Mouse (Mus musculus): ENCODE results near the gene Glrb. TPM values are rescaled to one million over a fixed set of nuclear protein-coding genes. Genes with fewer than 3 reads are reported as not detected.

The Glrb gene
- polyA plus RNA-seq (2012; ENCODE audit: insufficient read depth, insufficient read length, low replicate concordance, missing spikeins), result 278 TPM in 1 of 2 replicates, not detected in the other

DNA sequence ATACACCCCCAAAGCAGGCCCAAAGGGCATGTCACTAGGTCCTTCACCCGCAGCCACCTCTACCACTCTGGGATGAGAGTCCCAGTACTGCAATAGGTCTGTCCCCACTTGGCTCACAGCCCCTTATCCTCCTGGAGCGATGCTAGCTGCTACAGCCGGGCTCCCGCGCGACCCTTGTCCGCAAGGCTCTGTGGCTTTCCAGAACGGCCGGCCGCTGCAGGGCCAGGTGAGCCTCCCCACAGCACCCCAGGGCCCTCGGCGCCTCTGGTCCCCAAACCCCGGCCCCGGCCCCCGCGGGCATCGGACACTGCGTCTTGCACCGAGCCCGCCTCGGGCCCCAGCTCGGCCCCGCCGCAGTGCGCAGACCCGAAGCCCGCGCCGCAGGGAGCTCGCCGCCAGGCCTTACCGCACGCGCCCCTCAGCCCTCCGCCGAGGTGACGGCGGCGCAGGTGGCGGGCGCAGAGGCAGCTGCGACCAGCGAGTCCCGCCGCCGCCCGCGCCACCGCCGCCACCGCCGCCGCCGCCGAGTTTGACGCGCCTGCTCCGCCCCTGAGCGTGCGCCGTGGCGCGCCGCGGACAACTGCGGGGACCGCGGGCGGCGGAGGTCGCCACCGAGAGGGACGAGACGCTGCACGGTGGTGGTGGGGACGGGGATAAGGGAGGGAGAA is at the start of gene Glrb:
Glrb (minus strand) TSS at position 550 of the 668 bp plus-strand sequence.
- Histone ChIP-seq H3K27ac (ENCODE audit: insufficient read depth, low read depth, low read length) (peak within 1 kb of the TSS; percentile 86), H3K4me3 (ENCODE audit: insufficient read depth, low read depth, low read length) (peak within 1 kb of the TSS; percentile 77), H3K4me1 (ENCODE audit: control insufficient read depth, insufficient read depth, low read length) (no peaks in the 10 kb centered on the region)
- under 1% methylated on average over 68 of the region's 76 CpGs for WGBS
- TF ChIP-seq CTCF (IDR thresholded peaks at IDR 0.05; ENCODE audit: insufficient read depth, low read depth, low read length) (no peak), POLR2A (IDR thresholded peaks at IDR 0.05; ENCODE audit: insufficient read depth, low read depth, low read length) (peak; percentile 88)

DNA sequence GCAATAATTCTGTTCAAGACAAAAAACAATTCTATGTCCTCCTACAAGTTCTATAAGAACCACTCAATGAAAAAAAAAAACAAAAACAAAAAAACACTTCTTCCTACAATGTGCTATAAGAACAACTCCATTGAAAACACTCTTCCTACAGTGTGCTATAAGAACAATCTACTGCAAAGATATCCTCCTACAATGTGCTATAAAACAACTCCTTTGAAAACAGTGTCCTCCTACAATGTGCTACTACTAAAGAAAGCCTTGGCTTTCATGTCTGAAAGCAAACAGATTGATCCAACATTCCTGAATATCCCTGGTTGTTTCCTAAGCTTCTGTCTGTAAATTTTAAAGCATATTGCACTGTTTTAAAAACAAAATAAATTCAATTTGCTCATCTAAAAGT is 46.5 kb upstream of the Glrb start:
- H3K4me1 ChIP-seq (ENCODE audit: control insufficient read depth, insufficient read depth, low read length), result no peaks in the 10 kb centered on the region
- TF ChIP-seq CTCF (IDR thresholded peaks at IDR 0.05; ENCODE audit: insufficient read depth, low read depth, low read length) (no peak), POLR2A (IDR thresholded peaks at IDR 0.05; ENCODE audit: insufficient read depth, low read depth, low read length) (no peak)
- H3K4me3 ChIP-seq (ENCODE audit: insufficient read depth, low read depth, low read length), result no peak overlapping the region
- no peak overlapping the region for H3K27ac ChIP-seq (ENCODE audit: insufficient read depth, low read depth, low read length)

DNA sequence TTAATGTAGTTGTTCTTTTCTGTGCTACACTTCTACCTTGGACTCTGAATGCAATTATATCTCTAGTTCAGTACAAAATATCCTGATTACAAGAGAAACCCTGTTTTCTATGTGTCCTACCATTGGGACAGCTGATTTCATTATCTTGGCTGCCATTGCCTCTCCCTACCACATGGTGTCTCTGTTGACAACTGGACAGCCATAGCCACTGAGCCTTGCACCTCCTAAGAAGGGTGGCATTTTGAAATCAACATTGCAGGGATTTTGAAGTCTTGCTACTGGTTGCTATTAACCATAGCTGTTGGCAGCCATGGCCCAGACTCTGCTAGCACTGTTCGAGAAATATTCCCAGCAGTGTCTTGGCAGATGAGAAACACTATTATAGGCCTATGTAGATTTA is 45.1 kb upstream of the Glrb start:
- H3K27ac ChIP-seq (ENCODE audit: insufficient read depth, low read depth, low read length), result no peak overlapping the region
- no peak overlapping the region for H3K4me3 ChIP-seq (ENCODE audit: insufficient read depth, low read depth, low read length)
- 38% methylated on average over 1 of the region's 1 CpGs for WGBS
- TF ChIP-seq POLR2A (IDR thresholded peaks at IDR 0.05; ENCODE audit: insufficient read depth, low read depth, low read length), result no peak
- no peak for TF ChIP-seq CTCF (IDR thresholded peaks at IDR 0.05; ENCODE audit: insufficient read depth, low read depth, low read length)
- no peaks in the 10 kb centered on the region for H3K4me1 ChIP-seq (ENCODE audit: control insufficient read depth, insufficient read depth, low read length)

DNA sequence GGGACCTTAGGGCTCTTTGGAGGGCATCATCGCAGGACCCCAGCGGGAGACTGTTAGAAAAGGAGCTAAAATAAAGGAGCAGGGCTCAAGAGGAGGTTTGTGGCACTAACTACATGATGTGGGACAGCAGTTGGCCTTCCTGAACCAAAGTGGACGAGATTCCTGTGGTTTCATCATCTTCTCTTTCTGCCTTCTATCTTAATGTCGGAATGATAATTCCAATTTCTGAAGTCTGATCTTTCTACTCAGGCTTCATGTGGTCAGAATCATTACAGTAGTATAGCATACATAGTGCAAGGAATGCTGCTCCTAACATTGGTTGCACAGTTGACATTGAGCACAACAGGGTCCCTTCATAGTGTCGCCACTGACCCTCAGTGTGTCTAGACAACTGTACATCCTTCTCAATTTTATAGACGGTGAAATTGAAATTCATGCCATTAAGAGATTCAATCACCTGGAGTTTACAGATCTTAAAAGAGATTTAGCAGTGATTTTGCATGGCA is 372 bp upstream of the Glrb start:
- TF ChIP-seq POLR2A (IDR thresholded peaks at IDR 0.05; ENCODE audit: insufficient read depth, low read depth, low read length) (no peak), CTCF (IDR thresholded peaks at IDR 0.05; ENCODE audit: insufficient read depth, low read depth, low read length) (no peak)
- WGBS, result 10% methylated on average over 6 of the region's 6 CpGs
- Histone ChIP-seq H3K27ac (ENCODE audit: insufficient read depth, low read depth, low read length) (peak overlapping the region; percentile 57), H3K4me3 (ENCODE audit: insufficient read depth, low read depth, low read length) (peak overlapping the region; percentile 77), H3K4me1 (ENCODE audit: control insufficient read depth, insufficient read depth, low read length) (no peaks in the 10 kb centered on the region)

DNA sequence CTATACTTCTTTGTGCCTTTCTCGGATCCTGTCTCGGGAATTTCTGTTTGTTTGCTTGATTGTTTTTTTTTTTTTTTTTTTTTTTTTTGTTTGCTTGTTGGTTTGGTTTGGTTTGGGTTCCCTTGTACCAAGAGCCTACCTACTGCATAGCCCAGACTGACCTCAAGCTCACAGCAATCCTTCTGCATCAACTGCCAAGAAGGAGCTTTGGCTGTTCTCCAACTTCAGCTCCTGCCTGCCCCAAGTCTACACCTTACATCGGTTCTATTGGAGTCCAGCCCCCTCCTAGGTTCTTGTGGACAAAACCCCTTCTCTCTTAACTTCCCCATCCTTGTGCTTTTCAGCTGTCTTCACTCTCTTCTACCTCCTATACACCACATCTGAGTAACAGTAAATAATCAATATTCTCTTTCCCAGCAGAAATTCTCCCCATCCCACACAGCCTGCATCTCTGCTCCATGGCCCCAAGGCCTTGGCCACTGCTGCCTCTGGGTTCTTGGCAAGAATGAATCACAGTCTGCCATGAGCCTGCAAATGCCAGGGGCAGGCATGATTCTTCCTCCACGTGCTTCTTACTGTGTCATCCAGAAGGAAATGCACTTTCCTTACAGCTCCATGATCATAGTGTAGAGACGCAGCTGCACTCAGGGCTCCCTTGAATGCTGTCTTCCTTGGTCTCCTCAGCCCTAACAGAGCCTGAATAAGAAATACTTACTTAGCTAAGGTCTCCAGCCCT is 18.5 kb downstream of the Glrb start:
- Histone ChIP-seq H3K4me3 (ENCODE audit: insufficient read depth, low read depth, low read length) (no peak overlapping the region), H3K27ac (ENCODE audit: insufficient read depth, low read depth, low read length) (0 out of 2 replicates have a peak overlapping the region, but pooled peaks have one; percentile 44), H3K4me1 (ENCODE audit: control insufficient read depth, insufficient read depth, low read length) (peaks cover 9% of the 10 kb centered on the region)
- 51% methylated on average over 5 of the region's 5 CpGs for WGBS
- TF ChIP-seq POLR2A (IDR thresholded peaks at IDR 0.05; ENCODE audit: insufficient read depth, low read depth, low read length) (no peak), CTCF (IDR thresholded peaks at IDR 0.05; ENCODE audit: insufficient read depth, low read depth, low read length) (no peak)

DNA sequence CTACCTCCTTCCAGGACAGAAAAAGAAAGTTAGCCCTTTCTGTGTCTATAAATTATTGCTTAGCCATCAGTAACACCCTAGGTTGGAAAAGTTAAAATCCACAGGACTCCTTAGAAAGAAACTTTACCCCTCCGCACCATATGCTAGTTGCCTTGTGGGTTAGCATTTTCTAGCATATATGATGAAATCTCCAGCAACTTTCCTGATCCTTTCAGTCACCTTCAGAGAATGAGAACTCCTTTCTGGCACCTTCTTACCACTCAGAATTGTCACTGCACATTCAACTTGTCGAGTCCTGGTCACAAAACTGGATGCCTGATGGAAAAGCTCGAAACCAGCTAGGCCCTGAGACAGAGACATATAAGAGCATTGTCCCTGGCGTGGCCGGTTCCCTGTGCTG is 19.1 kb downstream of the Glrb start:
- no peak overlapping the region for H3K27ac ChIP-seq (ENCODE audit: insufficient read depth, low read depth, low read length)
- TF ChIP-seq CTCF (IDR thresholded peaks at IDR 0.05; ENCODE audit: insufficient read depth, low read depth, low read length) (no peak), POLR2A (IDR thresholded peaks at IDR 0.05; ENCODE audit: insufficient read depth, low read depth, low read length) (no peak)
- no peak overlapping the region for H3K4me3 ChIP-seq (ENCODE audit: insufficient read depth, low read depth, low read length)
- 94% methylated on average over 5 of the region's 5 CpGs for WGBS
- H3K4me1 ChIP-seq (ENCODE audit: control insufficient read depth, insufficient read depth, low read length), result peaks cover 9% of the 10 kb centered on the region

DNA sequence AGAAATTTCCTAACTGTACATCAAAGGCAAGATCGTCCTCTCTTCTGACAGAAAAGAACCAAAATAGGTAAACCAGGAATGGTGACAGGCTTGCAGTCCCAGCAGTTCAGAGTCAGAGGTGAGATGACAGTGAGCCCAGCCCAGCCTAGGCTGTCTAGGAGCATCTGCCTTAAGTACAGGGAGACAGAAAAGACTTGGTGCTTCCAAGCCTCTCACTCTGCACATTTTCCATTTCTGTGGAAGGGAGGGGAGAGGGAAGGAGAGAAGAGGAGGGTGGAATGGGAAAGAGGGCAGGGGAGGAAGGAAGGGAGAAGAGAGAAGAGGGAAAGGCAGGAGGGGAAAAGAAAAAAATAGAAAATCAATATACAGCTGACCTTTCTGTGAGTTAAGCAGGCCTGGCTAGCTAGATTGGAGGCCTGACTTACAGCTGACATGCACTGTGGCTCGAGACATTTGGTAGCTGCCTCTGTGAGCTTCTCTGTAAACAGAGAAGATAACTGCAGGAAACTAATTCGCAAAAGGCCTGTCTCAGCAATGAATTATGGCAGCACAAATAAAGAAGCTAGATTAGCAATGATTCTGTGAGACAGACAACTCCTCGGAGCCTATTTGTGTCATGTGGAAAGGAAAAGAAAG is 20.3 kb downstream of the Glrb start:
- 62% methylated on average over 4 of the region's 4 CpGs for WGBS
- Histone ChIP-seq H3K27ac (ENCODE audit: insufficient read depth, low read depth, low read length) (no peak overlapping the region; the same call in 1 of the 2 replicates), H3K4me1 (ENCODE audit: control insufficient read depth, insufficient read depth, low read length) (peaks cover 9% of the 10 kb centered on the region), H3K4me3 (ENCODE audit: insufficient read depth, low read depth, low read length) (no peak overlapping the region)
- TF ChIP-seq CTCF (IDR thresholded peaks at IDR 0.05; ENCODE audit: insufficient read depth, low read depth, low read length) (no peak), POLR2A (IDR thresholded peaks at IDR 0.05; ENCODE audit: insufficient read depth, low read depth, low read length) (no peak)

DNA sequence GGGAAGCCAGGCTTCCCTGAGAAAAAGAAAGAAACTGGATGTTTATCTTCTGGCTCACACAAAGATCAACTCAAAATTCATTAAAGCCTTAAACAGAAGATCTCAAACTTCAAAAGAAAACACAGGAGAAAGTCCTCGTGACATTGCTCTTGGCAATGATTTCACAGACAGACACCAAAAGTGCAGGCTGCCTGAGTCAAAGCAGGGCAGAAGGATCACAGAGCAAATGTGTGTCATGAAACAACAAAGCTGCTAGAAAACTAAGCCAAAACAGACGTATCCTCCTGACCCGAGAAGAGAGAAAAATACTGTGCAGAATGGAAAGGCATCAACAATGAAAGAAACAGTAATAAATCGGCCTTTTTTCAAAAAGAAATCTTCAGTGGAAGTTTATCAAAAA is 22.4 kb downstream of the Glrb start:
- Histone ChIP-seq H3K4me1 (ENCODE audit: control insufficient read depth, insufficient read depth, low read length) (peaks cover 9% of the 10 kb centered on the region), H3K27ac (ENCODE audit: insufficient read depth, low read depth, low read length) (no peak overlapping the region), H3K4me3 (ENCODE audit: insufficient read depth, low read depth, low read length) (no peak overlapping the region)
- 44% methylated on average over 4 of the region's 4 CpGs for WGBS
- no peak for TF ChIP-seq CTCF (IDR thresholded peaks at IDR 0.05; ENCODE audit: insufficient read depth, low read depth, low read length)
- TF ChIP-seq POLR2A (IDR thresholded peaks at IDR 0.05; ENCODE audit: insufficient read depth, low read depth, low read length), result no peak

DNA sequence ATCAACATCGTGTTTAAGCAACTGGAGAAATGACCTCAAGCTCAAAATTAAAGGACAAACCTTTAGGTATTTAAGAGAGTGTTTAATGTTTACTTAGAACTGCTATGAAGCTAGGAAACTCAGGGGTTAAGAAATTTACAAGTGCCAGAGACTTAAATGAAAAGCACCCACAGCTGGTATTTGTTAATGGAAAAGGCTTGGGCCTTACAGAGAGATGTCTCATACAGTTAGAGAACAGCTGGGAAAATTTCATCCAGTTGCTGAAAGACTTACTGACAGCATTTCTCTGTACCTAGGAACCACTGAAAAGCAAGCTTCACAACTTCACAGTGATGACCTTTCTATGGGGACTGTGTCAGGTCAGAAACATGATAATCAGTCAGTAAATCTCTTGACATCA is 28.3 kb downstream of the Glrb start:
- TF ChIP-seq CTCF (IDR thresholded peaks at IDR 0.05; ENCODE audit: insufficient read depth, low read depth, low read length), result no peak
- no peak for TF ChIP-seq POLR2A (IDR thresholded peaks at IDR 0.05; ENCODE audit: insufficient read depth, low read depth, low read length)

More for the DNA sequence above, 28.3 kb downstream of the Glrb start:
- WGBS, result 80% methylated on average over 1 of the region's 1 CpGs
- no peak overlapping the region for H3K4me3 ChIP-seq (ENCODE audit: insufficient read depth, low read depth, low read length)
- no peak overlapping the region for H3K27ac ChIP-seq (ENCODE audit: insufficient read depth, low read depth, low read length)
- no peaks in the 10 kb centered on the region for H3K4me1 ChIP-seq (ENCODE audit: control insufficient read depth, insufficient read depth, low read length)
